9 mouse cellular contexts compared by ENCODE assay signal in the genomic region with DNA sequence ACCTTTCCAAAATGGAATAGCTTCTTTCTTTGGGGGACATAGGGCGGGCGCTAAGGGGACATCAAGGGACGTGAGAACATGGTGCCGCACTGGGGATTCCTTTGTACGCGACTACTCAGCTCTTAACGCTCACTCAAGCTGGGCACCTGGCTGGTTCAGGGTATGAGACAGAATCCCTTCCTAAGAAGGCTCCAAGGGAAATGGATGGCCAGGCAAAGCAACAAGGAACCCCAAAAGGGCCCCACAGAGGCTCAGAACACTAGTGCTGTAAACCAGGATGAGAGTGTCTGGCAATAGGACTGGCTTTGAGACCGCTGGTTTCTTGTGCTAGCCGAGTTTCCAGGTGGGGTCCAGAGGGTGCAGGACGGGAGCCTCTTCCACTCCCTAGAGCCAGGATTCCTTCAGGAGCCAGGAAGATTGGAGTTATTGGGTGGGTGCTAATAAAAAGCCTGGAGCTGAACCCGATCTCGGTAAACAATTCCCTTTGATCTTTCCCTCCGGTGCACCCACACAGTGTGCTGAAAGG. TPM values are rescaled to one million over a fixed set of nuclear protein-coding genes. Genes with fewer than 3 reads are reported as not detected.
DNase-seq lines count a peak whose midpoint lies in the region; ATAC-seq and TF ChIP-seq lines count a peak whose summit lies in the region.
"Had no signal": no experiment of that assay in that cellular context is flagged by ENCODE, and none has a peak within 500 bp of the region (broad histone marks: within the 10 kb centered on the region; RNA-seq: fewer than 3 reads in every experiment).

No protein-coding gene starts in this region.

- H3K9ac ChIP-seq in liver, adult 2 months (ENCODE audit: low read depth, low read length), result peak overlapping the region; percentile 85
- H3K9ac ChIP-seq in neural tube, embryonic 15.5 days (replicated peaks), result peak overlapping the region; percentile 61

- peaks cover 8% of the 10 kb centered on the region for H3K79me2 ChIP-seq in liver, adult 2 months (ENCODE audit: control insufficient read depth, insufficient read depth, low read length)

- WGBS in liver, adult 2 months, result 16% methylated on average over 13 of the region's 13 CpGs
- WGBS in limb, embryonic 10.5 days, result 16% methylated on average over 13 of the region's 13 CpGs
- WGBS in neural tube, embryonic 15.5 days, result 17% methylated on average over 13 of the region's 13 CpGs

- TF ChIP-seq POLR2A in liver, adult 2 months (IDR thresholded peaks at IDR 0.05; ENCODE audit: extremely low read depth, insufficient read depth, low read length), result peak; percentile 75
- TF ChIP-seq POLR2A in embryonic fibroblast, embryonic 13.5 days (IDR thresholded peaks at IDR 0.05; ENCODE audit: low read depth, low read length), result no peak

- no peaks in the 10 kb centered on the region for H3K27me3 ChIP-seq in liver, adult 2 months (ENCODE audit: control insufficient read depth, insufficient read depth, low read length)
- H3K27me3 ChIP-seq in limb, embryonic 10.5 days (ENCODE audit: low read depth, poor library complexity, severe bottlenecking), result peaks cover 15% of the 10 kb centered on the region
- no peaks in the 10 kb centered on the region for H3K27me3 ChIP-seq in neural tube, embryonic 15.5 days (replicated peaks)

- peak overlapping the region; percentile 82 for H3K4me2 ChIP-seq in neural tube, embryonic 15.5 days

- DNase-seq in liver, adult 2 months (ENCODE audit: extremely low read depth, low read depth, low spot score), result peak; percentile 89
- DNase-seq in liver, result no peak
- no peak for DNase-seq in limb, embryonic 10.5 days (ENCODE audit: low spot score)
- no peak for DNase-seq in cerebellum, postnatal 25 days
- DNase-seq in T-cell, adult 2 months (ENCODE audit: low spot score), result no peak
- no peak for DNase-seq in cerebellum, adult 18-20 months

- peak; percentile 25; the same call in 1 of the 2 replicates for TF ChIP-seq CTCF in liver, adult 2 months (IDR thresholded peaks at IDR 0.05; ENCODE audit: low read depth, low read length)
- no peak for TF ChIP-seq CTCF in embryonic fibroblast, embryonic 13.5 days (IDR thresholded peaks at IDR 0.05; ENCODE audit: borderline replicate concordance, insufficient read depth, low read length)

- H3K4me1 ChIP-seq in liver, adult 2 months (ENCODE audit: control insufficient read depth, insufficient read depth, low read length), result peaks cover 13% of the 10 kb centered on the region; the same call in 1 of the 2 replicates
- no peaks in the 10 kb centered on the region for H3K4me1 ChIP-seq in embryonic fibroblast, embryonic 13.5 days (ENCODE audit: control insufficient read depth, insufficient read depth, low read length)
- H3K4me1 ChIP-seq in limb, embryonic 10.5 days, result peaks cover 18% of the 10 kb centered on the region
- peaks cover 17% of the 10 kb centered on the region for H3K4me1 ChIP-seq in neural tube, embryonic 15.5 days

- H3K36me3 ChIP-seq in liver, adult 2 months (ENCODE audit: control insufficient read depth, insufficient read depth, low read length), result peaks cover 4% of the 10 kb centered on the region; the same call in 1 of the 2 replicates
- H3K36me3 ChIP-seq in limb, embryonic 10.5 days, result no peaks in the 10 kb centered on the region
- no peaks in the 10 kb centered on the region for H3K36me3 ChIP-seq in neural tube, embryonic 15.5 days

- ATAC-seq in neural tube, embryonic 15.5 days (ENCODE audit: low FRiP score), result peak; percentile 72

- peak overlapping the region; percentile 56 for H3K4me3 ChIP-seq in liver, adult 2 months (ENCODE audit: insufficient read depth, low read depth, low read length)
- H3K4me3 ChIP-seq in embryonic fibroblast, embryonic 13.5 days (ENCODE audit: insufficient read depth, low read length), result peak overlapping the region; percentile 30
- peak overlapping the region; percentile 53 for H3K4me3 ChIP-seq in limb, embryonic 10.5 days
- peak overlapping the region; percentile 52 for H3K4me3 ChIP-seq in neural tube, embryonic 15.5 days (replicated peaks)

- peak overlapping the region; percentile 90 for H3K27ac ChIP-seq in liver, adult 2 months (replicated peaks; ENCODE audit: insufficient read depth, low read depth, low read length)
- no peak overlapping the region for H3K27ac ChIP-seq in embryonic fibroblast, embryonic 13.5 days (ENCODE audit: insufficient read depth, low read length)
- H3K27ac ChIP-seq in limb, embryonic 10.5 days, result peak overlapping the region; percentile 77
- H3K27ac ChIP-seq in neural tube, embryonic 15.5 days (replicated peaks), result peak overlapping the region; percentile 82

- H3K9me3 ChIP-seq in limb, embryonic 10.5 days (replicated peaks), result no peaks in the 10 kb centered on the region
- no peaks in the 10 kb centered on the region for H3K9me3 ChIP-seq in neural tube, embryonic 15.5 days (replicated peaks)

RNA-seq across cellular contexts. Expression of gene Apoa1, which starts 2.1 kb away (rescaled TPM):
- 4,768 and 8,294 TPM in 2 replicates for total RNA-seq in liver, adult 2 months (2014; rRNA removed)
- polyA plus RNA-seq in liver, adult 2 months (2012; rRNA removed), result 7,598 and 8,406 TPM in 2 replicates
- polyA plus RNA-seq in embryonic fibroblast, embryonic 13.5 days (2011; ENCODE audit: insufficient read length, low read depth, missing spikeins), result not detected in 2 replicates
- polyA plus RNA-seq in limb, embryonic 10.5 days (2016; fragmentation: Nextera tagmentation; extraction: Ambion mirVana), result 1.3 and 1.7 TPM in 2 replicates
- polyA plus RNA-seq in neural tube, embryonic 15.5 days (2015; fragmentation: Nextera tagmentation; extraction: Ambion mirVana), result 7.3 and 19.9 TPM in 2 replicates

RNA-seq across cellular contexts. Expression of gene Apoc3, which starts 4.9 kb away (rescaled TPM):
- 2,319 and 2,365 TPM in 2 replicates for total RNA-seq in liver, adult 2 months (2014; rRNA removed)
- 8,710 and 9,739 TPM in 2 replicates for polyA plus RNA-seq in liver, adult 2 months (2012; rRNA removed)
- polyA plus RNA-seq in embryonic fibroblast, embryonic 13.5 days (2011; ENCODE audit: insufficient read length, low read depth, missing spikeins), result not detected in 2 replicates
- not detected in 2 replicates for polyA plus RNA-seq in limb, embryonic 10.5 days (2016; fragmentation: Nextera tagmentation; extraction: Ambion mirVana)
- polyA plus RNA-seq in neural tube, embryonic 15.5 days (2015; fragmentation: Nextera tagmentation; extraction: Ambion mirVana), result 0.77 TPM in 1 of 2 replicates, not detected in the other
- total RNA-seq: layer of hippocampus, postnatal 10 days had no signal

RNA-seq across cellular contexts. Expression of gene Apoa4, which starts 10.0 kb away (rescaled TPM):
- 187 and 323 TPM in 2 replicates for total RNA-seq in liver, adult 2 months (2014; rRNA removed)
- polyA plus RNA-seq in liver, adult 2 months (2012; rRNA removed), result 177 and 239 TPM in 2 replicates
- not detected in 2 replicates for polyA plus RNA-seq in embryonic fibroblast, embryonic 13.5 days (2011; ENCODE audit: insufficient read length, low read depth, missing spikeins)
- polyA plus RNA-seq in limb, embryonic 10.5 days (2016; fragmentation: Nextera tagmentation; extraction: Ambion mirVana), result 0.13 TPM in 1 of 2 replicates, not detected in the other
- 1.3 TPM in 1 of 2 replicates, not detected in the other for polyA plus RNA-seq in neural tube, embryonic 15.5 days (2015; fragmentation: Nextera tagmentation; extraction: Ambion mirVana)
- total RNA-seq: layer of hippocampus, postnatal 10 days had no signal

RNA-seq across cellular contexts. Expression of gene Apoa5, which starts 37.9 kb away (rescaled TPM):
- 771 and 1,014 TPM in 2 replicates for total RNA-seq in liver, adult 2 months (2014; rRNA removed)
- polyA plus RNA-seq in liver, adult 2 months (2012; rRNA removed), result 2,298 and 3,079 TPM in 2 replicates
- polyA plus RNA-seq in embryonic fibroblast, embryonic 13.5 days (2011; ENCODE audit: insufficient read length, low read depth, missing spikeins), result not detected in 2 replicates
- polyA plus RNA-seq in limb, embryonic 10.5 days (2016; fragmentation: Nextera tagmentation; extraction: Ambion mirVana), result 0.20 TPM in 1 of 2 replicates, not detected in the other
- not detected in 2 replicates for polyA plus RNA-seq in neural tube, embryonic 15.5 days (2015; fragmentation: Nextera tagmentation; extraction: Ambion mirVana)
- total RNA-seq: layer of hippocampus, postnatal 10 days had no signal

RNA-seq across cellular contexts. Expression of gene Zpr1, which starts 42.4 kb away (rescaled TPM):
- 25.9 and 42.4 TPM in 2 replicates for total RNA-seq in liver, adult 2 months (2014; rRNA removed)
- polyA plus RNA-seq in liver, adult 2 months (2012; rRNA removed), result 19.5 and 23.0 TPM in 2 replicates
- 43.1 and 48.8 TPM in 2 replicates for polyA plus RNA-seq in embryonic fibroblast, embryonic 13.5 days (2011; ENCODE audit: insufficient read length, low read depth, missing spikeins)
- 77.1 and 80.9 TPM in 2 replicates for polyA plus RNA-seq in limb, embryonic 10.5 days (2016; fragmentation: Nextera tagmentation; extraction: Ambion mirVana)
- polyA plus RNA-seq in neural tube, embryonic 15.5 days (2015; fragmentation: Nextera tagmentation; extraction: Ambion mirVana), result 56.5 and 57.1 TPM in 2 replicates

Comparison
In these comparisons a context has a peak if more than half of its experiments do, and no peak if none do; other contexts are left out.
1. RNA of gene Apoa1, which starts 2.1 kb away (polyA plus RNA-seq): 7,598 to 8,406 TPM in liver, adult 2 months; 7.3 to 19.9 TPM in neural tube, embryonic 15.5 days, 1.3 to 1.7 TPM in limb, embryonic 10.5 days and not detected in embryonic fibroblast, embryonic 13.5 days; every median in the first group is over 100 times any median in the second.
2. RNA of gene Apoc3, which starts 4.9 kb away (polyA plus RNA-seq): 8,710 to 9,739 TPM in liver, adult 2 months; not detected in limb, embryonic 10.5 days, not detected in embryonic fibroblast, embryonic 13.5 days and 0.77 TPM in neural tube, embryonic 15.5 days; every median in the first group is over 1,000 times any median in the second.
3. RNA of gene Apoa4, which starts 10.0 kb away (polyA plus RNA-seq): 177 to 239 TPM in liver, adult 2 months; not detected in embryonic fibroblast, embryonic 13.5 days, 0.13 TPM in limb, embryonic 10.5 days and 1.3 TPM in neural tube, embryonic 15.5 days; every median in the first group is over 10 times any median in the second.
4. Peak in every context shown above with its lines, with median percentiles within 50 percentile points of each other: H3K4me3 ChIP-seq.